Mouse (Mus musculus) midbrain, embryonic 11.5 days (tissue): ENCODE measurements around the gene Tusc2. TPM values are rescaled to one million over a fixed set of nuclear protein-coding genes. Genes with fewer than 3 reads are reported as not detected.

Source experiments
- ATAC-seq: fragments of 200-750 bp; cut with Nextera tagmentation; 2 replicates; pipeline ENCODE4 v1.8.0; 2017; ENCODE audit warnings: moderate TSS enrichment, moderate library complexity; ENCODE audit not compliant: low FRiP score
- DNase-seq: peaks from one replicate; pipeline ENCODE4 v3.0.0; 2015; ENCODE audit warnings: low spot score; ENCODE audit errors: missing footprints
- H3K27ac ChIP-seq: fragments of 300-500 bp; sonication (generic); 2 replicates; pipeline ENCODE4 v1.5.1; 2014; ENCODE audit warnings: low read depth, low read length
- H3K27me3 ChIP-seq: fragments of 300-500 bp; sonication (generic); 2 replicates; pipeline ENCODE4 v1.6.1; 2014; ENCODE audit warnings: mild to moderate bottlenecking, low read length, moderate library complexity, mixed read lengths; ENCODE audit not compliant: control insufficient read depth, insufficient read depth
- H3K36me3 ChIP-seq: fragments of 300-500 bp; sonication (generic); 2 replicates; pipeline ENCODE4 v1.6.1; 2014; ENCODE audit warnings: mild to moderate bottlenecking, low read length, moderate library complexity, mixed read lengths; ENCODE audit not compliant: control insufficient read depth, insufficient read depth
- H3K4me1 ChIP-seq: fragments of 300-500 bp; sonication (generic); 2 replicates; pipeline ENCODE4 v1.6.1; 2014; ENCODE audit warnings: low read length; ENCODE audit not compliant: control insufficient read depth, insufficient read depth
- H3K4me2 ChIP-seq: fragments of 300-500 bp; sonication (generic); 2 replicates; pipeline ENCODE4 v1.6.1; 2014; ENCODE audit warnings: mild to moderate bottlenecking, moderate library complexity
- H3K4me3 ChIP-seq: fragments of 300-500 bp; sonication (generic); 2 replicates; pipeline ENCODE4 v1.5.1; 2014; ENCODE audit warnings: low read depth, low read length
- H3K9ac ChIP-seq: fragments of 300-500 bp; sonication (generic); 2 replicates; pipeline ENCODE4 v1.6.1; 2014; ENCODE audit warnings: low read length
- H3K9me3 ChIP-seq: fragments of 300-500 bp; sonication (generic); 2 replicates; pipeline ENCODE4 v1.6.1; 2016; ENCODE audit warnings: low read length; ENCODE audit not compliant: control insufficient read depth
- WGBS: fragments of 180-500 bp; shearing (Covaris S2); extraction: QIAGEN DNeasy Blood & Tissue Kit; methylation state at CpG from one replicate; pipeline ENCODE4 v1.1.7; 2014; 5-methylcytosine and 5-hydroxymethylcytosine counted together
- polyA plus RNA-seq: library from polyadenylated mRNA; unstranded; fragments of >200 nt; fragmentation: Nextera tagmentation; extraction: Ambion mirVana; gene quantifications from 2 replicates; pipeline ENCODE4 v1.2.1, GENCODE M21; 2014

Gene Tusc2
- polyA plus RNA-seq, 1 experiment from 2014 or later = 94.6 TPM

DNA sequence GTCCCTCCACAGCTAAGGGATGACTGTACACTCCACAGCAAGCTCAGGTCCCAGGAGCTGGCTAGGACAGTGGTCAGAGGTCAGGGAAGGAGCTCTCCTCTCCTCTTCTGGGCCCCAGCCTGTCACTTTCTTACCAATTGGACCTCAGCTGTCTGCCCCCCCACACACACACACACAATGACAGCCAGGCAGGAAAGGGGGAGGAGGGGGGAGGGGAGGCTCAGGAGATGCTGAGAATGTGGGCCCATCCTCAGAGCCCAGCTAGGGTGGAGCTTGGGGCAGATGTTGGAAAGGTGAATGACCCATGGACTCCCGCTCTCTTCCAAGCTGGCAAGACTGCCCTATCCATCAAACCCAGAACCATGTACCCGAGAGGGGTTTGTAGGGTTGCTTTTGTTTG, 44.0 kb downstream of the Tusc2 start:
- Histone ChIP-seq H3K27ac (no peak overlapping the region), H3K4me1 (peaks cover 46% of the 10 kb centered on the region), H3K27me3 (no peaks in the 10 kb centered on the region), H3K9ac (0 out of 2 replicates have a peak overlapping the region, but pooled peaks have one; percentile 18), H3K4me2 (no peak overlapping the region), H3K36me3 (no peaks in the 10 kb centered on the region), H3K9me3 (no peaks in the 10 kb centered on the region), H3K4me3 (no peak overlapping the region)
- whole genome bisulfite sequencing = 71% methylated on average over 2 of the region's 2 CpGs
- no peak for ATAC-seq
- no peak for DNase-seq

DNA sequence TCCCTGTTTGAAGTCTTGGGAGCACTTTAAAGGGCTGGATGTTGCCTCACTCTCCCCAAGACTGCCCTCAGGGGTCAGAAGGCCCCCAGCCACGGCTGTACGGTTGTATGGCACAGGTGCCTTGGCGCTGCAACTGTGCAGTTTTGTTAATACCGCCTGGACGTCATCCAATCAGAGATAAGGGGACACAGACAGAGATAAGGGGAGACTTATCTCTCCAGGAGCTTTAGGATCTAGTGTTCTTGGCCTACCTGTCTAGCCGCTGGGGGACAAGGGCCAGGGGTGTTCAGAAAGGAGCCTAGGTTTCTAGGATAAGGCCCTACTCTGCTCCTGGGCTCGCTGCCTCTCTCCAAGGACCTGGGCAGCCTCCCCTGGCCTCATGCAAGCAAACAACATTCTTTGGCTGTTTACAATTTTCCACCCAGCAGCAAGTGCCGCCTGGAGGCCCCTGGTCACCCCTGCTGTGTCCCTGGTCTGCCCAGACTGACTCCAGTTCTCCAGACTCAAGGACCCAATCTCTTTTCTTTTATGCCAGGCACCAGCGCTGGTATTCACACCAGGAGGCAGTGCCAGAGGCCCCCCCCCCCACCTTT, 44.7 kb downstream of the Tusc2 start:
- 66% methylated on average over 9 of the region's 9 CpGs for WGBS
- Histone ChIP-seq H3K4me1 (peaks cover 46% of the 10 kb centered on the region), H3K27me3 (no peaks in the 10 kb centered on the region), H3K4me3 (no peak overlapping the region), H3K9me3 (no peaks in the 10 kb centered on the region), H3K9ac (no peak overlapping the region), H3K27ac (no peak overlapping the region), H3K4me2 (no peak overlapping the region), H3K36me3 (no peaks in the 10 kb centered on the region)
- ATAC-seq = no peak
- DNase-seq = no peak

DNA sequence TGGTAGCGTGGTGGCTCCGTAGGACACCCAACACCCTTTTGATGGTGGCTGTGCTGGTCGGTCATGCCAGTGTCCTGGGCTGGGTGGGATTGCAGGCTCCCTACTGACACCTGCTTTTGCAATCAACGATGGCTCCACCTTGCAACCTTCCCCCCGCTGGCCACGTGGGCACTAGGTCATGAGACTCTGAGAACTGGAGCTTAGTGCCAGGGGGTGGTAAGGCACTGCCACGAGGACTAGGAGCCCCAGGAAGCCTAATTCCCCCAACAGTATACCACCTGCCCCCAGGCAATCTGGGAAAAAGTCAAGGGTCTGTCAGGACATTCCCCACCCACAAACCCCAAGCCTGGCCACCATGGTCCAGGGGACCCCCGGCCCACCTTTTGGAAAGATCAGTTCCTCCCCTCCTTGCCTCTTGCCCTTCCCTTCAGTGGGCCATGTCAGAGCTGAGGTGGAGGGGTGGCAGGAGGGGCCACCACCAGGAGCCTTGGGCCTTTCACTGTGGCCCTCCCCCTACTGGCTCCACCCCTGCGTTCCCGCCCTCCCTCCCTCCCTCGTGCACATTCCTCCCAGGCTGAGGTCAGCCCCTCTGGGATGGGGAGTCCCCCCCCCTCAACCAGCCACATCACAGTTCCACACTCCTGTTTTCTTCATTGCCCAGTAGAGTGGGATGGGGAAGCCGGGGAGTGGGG, 45.8 kb downstream of the Tusc2 start, which contains the start of gene Sema3b:
TSS of gene Sema3b (minus strand) at position 489 of the 692 bp plus-strand sequence.
- Histone ChIP-seq H3K27me3 (no peaks in the 10 kb centered on the region), H3K9ac (peak within 1 kb of the TSS; percentile 31; the same call in 1 of the 2 replicates), H3K4me1 (peaks cover 50% of the 10 kb centered on the region), H3K9me3 (no peaks in the 10 kb centered on the region), H3K27ac (no peak within 1 kb of the TSS), H3K36me3 (no peaks in the 10 kb centered on the region), H3K4me3 (no peak within 1 kb of the TSS), H3K4me2 (no peak within 1 kb of the TSS)
- no peak for DNase-seq
- 46% methylated on average over 11 of the region's 12 CpGs for WGBS
- ATAC-seq = no peak

DNA sequence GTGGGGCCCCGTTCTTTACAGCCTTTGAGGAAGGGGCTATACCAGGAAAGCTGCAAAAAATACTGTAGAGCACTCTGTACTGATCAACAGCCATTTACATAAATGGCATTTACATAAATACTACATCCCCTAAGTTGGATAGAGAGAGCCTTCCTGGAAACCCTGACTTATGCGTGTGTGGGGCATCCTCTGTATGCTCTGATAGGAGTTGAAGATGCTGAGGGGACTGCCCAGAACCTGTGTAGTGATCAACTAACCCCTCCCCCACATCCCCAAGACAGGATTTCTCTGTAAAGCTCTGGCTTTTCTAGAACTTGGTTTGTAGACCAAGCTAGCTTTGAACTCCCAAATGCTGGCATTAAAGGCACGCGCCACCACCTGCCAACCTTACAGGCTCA, 46.4 kb downstream of the Tusc2 start:
- Histone ChIP-seq H3K4me2 (no peak overlapping the region), H3K27ac (no peak overlapping the region), H3K9me3 (no peaks in the 10 kb centered on the region), H3K27me3 (no peaks in the 10 kb centered on the region), H3K36me3 (peaks cover 4% of the 10 kb centered on the region; the same call in 1 of the 2 replicates), H3K9ac (peak overlapping the region; percentile 31; the same call in 1 of the 2 replicates), H3K4me3 (no peak overlapping the region), H3K4me1 (peaks cover 47% of the 10 kb centered on the region)
- no peak for DNase-seq
- ATAC-seq = no peak
- WGBS = 72% methylated on average over 4 of the region's 4 CpGs

DNA sequence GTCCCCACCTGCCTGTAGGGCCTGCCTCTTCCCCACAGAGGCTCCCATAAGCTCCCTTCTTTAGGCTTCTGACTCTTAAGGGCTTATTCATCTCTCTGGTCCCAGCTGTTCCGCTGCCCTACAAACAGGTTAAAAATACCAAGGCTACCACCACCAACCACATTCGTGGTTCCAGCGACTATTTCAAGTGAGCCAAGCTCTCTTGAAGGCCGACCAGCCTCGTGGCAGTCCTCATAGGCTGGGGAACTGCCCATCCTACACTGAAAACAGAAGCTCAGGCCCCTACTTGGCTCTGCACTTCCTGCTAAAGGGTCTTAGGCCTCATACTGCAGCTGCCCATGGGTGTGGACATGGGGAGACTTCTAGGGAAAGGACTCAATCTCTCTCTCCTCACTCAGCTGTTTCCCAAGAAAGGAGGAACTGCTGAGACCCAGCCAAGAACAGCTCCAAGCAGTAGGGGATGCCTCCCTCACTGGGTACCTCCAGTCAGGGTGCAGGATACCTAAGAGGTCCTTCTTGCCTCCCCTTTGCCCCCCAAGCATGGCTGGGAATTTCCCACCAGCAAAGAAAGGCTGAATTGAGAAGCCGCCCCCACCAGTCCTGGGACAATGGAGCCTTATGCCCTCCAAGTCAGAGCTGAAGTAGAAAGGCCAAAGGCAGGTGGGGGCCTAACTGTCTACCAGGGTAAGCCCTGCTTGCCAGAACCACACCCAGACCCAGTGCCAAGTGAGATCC, 48.6 kb downstream of the Tusc2 start:
- Histone ChIP-seq H3K27me3 (no peaks in the 10 kb centered on the region), H3K9me3 (no peaks in the 10 kb centered on the region), H3K27ac (peak overlapping the region; percentile 86), H3K4me3 (no peak overlapping the region), H3K36me3 (peaks cover 25% of the 10 kb centered on the region), H3K4me2 (peak overlapping the region; percentile 43), H3K4me1 (peaks cover 47% of the 10 kb centered on the region), H3K9ac (peak overlapping the region; percentile 72)
- no peak for DNase-seq
- WGBS = 75% methylated on average over 6 of the region's 6 CpGs
- no peak for ATAC-seq

DNA sequence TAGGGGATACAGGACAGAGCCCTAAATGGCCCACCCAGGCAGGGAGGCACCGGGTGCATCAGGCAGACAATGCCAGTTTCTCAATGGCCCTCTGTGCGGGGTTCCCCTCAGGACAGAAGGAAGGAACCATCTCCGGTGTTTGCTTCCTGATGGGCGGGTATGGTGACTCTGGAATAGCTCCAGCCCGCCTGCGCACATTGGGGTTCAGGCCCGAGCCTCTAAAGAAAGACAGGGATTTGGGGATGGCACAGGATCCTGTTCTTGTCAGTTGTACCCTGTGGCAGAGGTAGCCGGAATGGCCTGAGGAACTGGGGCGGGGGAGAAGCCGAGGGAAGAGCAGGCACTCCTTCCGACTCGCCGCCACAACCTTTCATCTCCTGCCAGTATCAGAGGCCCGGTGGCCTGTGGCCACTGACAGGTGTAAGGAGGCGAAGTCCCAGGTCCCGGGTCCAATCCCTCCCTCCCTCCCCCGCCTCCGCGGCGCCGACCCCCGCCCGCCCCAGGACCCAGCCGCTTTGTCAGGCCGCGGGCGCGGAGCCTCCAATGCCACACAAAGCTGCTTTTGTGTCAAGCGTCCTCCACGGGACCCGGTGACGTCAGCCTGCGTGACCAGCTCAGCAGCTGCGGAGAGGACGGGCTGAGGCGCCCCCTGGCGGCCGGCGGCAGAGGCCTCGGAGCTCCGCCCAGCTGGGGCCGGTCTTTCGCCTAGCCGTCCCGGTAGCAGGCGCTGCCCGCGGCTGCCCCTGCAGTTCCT, 49.3 kb downstream of the Tusc2 start:
- Histone ChIP-seq H3K36me3 (peaks cover 30% of the 10 kb centered on the region), H3K4me1 (peaks cover 41% of the 10 kb centered on the region)

DNA sequence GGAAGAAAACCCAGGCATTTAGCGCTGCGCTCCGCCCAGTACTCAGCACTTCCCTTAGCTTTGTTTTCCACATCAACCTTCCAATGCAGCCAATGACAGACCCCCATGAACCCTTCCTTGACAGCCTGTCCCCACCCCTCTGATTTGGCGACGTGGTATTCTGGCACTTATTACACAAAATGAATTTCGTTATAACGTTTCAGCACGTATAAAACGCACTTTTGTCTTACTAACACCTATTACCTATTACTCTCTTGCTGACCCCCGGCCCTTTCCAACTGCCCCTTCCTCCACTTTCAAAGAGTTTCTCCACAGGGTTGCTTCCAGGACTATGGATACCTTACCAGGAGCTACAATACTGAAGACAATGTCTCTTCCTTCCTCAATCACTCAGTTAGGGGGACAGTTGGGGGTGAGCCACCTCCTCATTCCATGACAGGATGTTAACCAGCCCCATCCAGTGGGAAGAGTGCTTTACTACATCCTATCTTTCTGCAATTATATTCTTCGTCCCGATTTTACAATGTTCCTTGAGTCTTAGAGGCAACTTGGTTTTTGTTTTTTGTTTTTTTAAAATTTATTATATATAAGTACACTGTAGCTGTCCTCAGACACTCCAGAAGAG, 50.0 kb downstream of the Tusc2 start:
- WGBS = 12% methylated on average over 12 of the region's 12 CpGs
- Histone ChIP-seq H3K4me1 (peaks cover 41% of the 10 kb centered on the region), H3K27ac (peak overlapping the region; percentile 77), H3K9me3 (no peaks in the 10 kb centered on the region), H3K4me2 (peak overlapping the region; percentile 16; the same call in 1 of the 2 replicates), H3K27me3 (no peaks in the 10 kb centered on the region), H3K4me3 (no peak overlapping the region), H3K9ac (peak overlapping the region; percentile 22), H3K36me3 (peaks cover 34% of the 10 kb centered on the region)
- DNase-seq (no peak), ATAC-seq (peak; percentile 15)

More for the DNA sequence above, 49.3 kb downstream of the Tusc2 start:
- H3K27me3 ChIP-seq = no peaks in the 10 kb centered on the region
- ATAC-seq (peak; percentile 95), DNase-seq (peak; percentile 100)
- peak overlapping the region; percentile 72 for H3K9ac ChIP-seq
- H3K4me2 ChIP-seq = peak overlapping the region; percentile 43
- 4% methylated on average over 42 of the region's 48 CpGs for WGBS
- no peaks in the 10 kb centered on the region for H3K9me3 ChIP-seq
- peak overlapping the region; percentile 25 for H3K4me3 ChIP-seq
- peak overlapping the region; percentile 86 for H3K27ac ChIP-seq

DNA sequence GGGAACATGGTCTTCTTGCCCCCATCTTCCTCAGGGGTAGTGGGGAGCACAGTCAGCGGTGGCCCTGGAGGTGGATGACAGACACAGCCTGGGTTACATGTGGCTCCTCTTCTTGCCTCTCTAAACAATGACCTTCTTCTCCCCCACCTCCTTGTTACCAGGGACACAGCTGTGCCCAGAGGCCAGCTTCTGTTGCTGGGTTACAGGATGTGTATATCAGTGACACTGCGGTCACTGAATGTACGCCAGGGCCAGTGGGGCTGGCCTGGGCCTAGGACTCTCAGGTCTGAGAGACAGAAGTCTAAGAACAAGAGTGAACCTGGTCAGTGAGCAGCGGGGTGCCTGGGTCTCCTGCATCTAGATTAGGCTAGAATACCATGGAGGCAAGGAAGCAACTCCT, 52.0 kb downstream of the Tusc2 start:
- Histone ChIP-seq H3K9me3 (no peaks in the 10 kb centered on the region), H3K4me3 (no peak overlapping the region), H3K27ac (peak overlapping the region; percentile 64), H3K27me3 (no peaks in the 10 kb centered on the region), H3K36me3 (peaks cover 54% of the 10 kb centered on the region), H3K4me1 (peaks cover 29% of the 10 kb centered on the region), H3K4me2 (no peak overlapping the region), H3K9ac (no peak overlapping the region; the same call in 1 of the 2 replicates)
- WGBS = 70% methylated on average over 4 of the region's 4 CpGs
- ATAC-seq (no peak), DNase-seq (no peak)
